Mouse (Mus musculus) kidney, embryonic 16.5 days (tissue): ENCODE results near the gene Ispd. TPM values are rescaled to one million over a fixed set of nuclear protein-coding genes. Genes with fewer than 3 reads are reported as not detected.
A peak's percentile ranks its signal among the peaks of the same experiment; 100 is the strongest.

Experiments used
- ATAC-seq: fragments of 200-750 bp; cut with Nextera tagmentation; 2 replicates; pipeline ENCODE4 v1.8.0; 2017; ENCODE audit warnings: moderate TSS enrichment; ENCODE audit not compliant: low FRiP score, low TSS enrichment
- H3K27ac ChIP-seq: fragments of 300-500 bp; sonication (generic); 2 replicates; pipeline ENCODE4 v1.5.1; 2014; ENCODE audit warnings: low read length
- H3K27me3 ChIP-seq: fragments of 300-500 bp; sonication (generic); 2 replicates; pipeline ENCODE4 v1.6.1; 2014; ENCODE audit warnings: low read length, control low read depth, mixed read lengths; ENCODE audit not compliant: insufficient read depth
- H3K36me3 ChIP-seq: fragments of 300-500 bp; sonication (generic); 2 replicates; pipeline ENCODE4 v1.6.1; 2014; ENCODE audit warnings: low read length, control low read depth, mixed read lengths; ENCODE audit not compliant: insufficient read depth
- H3K4me1 ChIP-seq: fragments of 300-500 bp; sonication (generic); 2 replicates; pipeline ENCODE4 v1.6.1; 2014; ENCODE audit warnings: low read length, control low read depth, mixed read lengths; ENCODE audit not compliant: insufficient read depth
- H3K4me2 ChIP-seq: fragments of 300-500 bp; sonication (generic); replicated peaks from 2 replicates; pipeline ENCODE4 v1.6.1; 2014; ENCODE audit warnings: low read depth, low read length
- H3K4me3 ChIP-seq: fragments of 300-500 bp; sonication (generic); 2 replicates; pipeline ENCODE4 v1.5.1; 2014; ENCODE audit warnings: mild to moderate bottlenecking, low read length
- H3K9ac ChIP-seq: fragments of 300-500 bp; sonication (generic); replicated peaks from 2 replicates; pipeline ENCODE4 v1.6.1; 2014; ENCODE audit warnings: low read length
- H3K9me3 ChIP-seq: fragments of 300-500 bp; sonication (generic); 2 replicates; pipeline ENCODE4 v1.6.1; 2016; ENCODE audit warnings: low read length, control low read depth
- whole genome bisulfite sequencing: fragments of 180-500 bp; shearing (Covaris S2); extraction: QIAGEN DNeasy Blood & Tissue Kit; methylation state at CpG from one replicate; pipeline ENCODE4 v1.1.7; 2014; 5-methylcytosine and 5-hydroxymethylcytosine counted together
- polyA plus RNA-seq: library from polyadenylated mRNA; unstranded; fragments of >200 nt; fragmentation: Nextera tagmentation; extraction: Ambion mirVana; gene quantifications from 2 replicates; pipeline ENCODE4 v1.2.1, GENCODE M21; 2015

The Ispd gene
- polyA plus RNA-seq, 1 experiment from 2014 or later: 17.2 TPM

- WGBS: 19% methylated on average over 2 of the region's 2 CpGs
- H3K9ac ChIP-seq: no peak overlapping the region
- H3K9me3 ChIP-seq: peaks cover 2% of the 10 kb centered on the region; the same call in 1 of the 2 replicates
- H3K4me3 ChIP-seq: no peak overlapping the region
- no peaks in the 10 kb centered on the region for H3K36me3 ChIP-seq
- no peak overlapping the region for H3K4me2 ChIP-seq
- no peaks in the 10 kb centered on the region for H3K27me3 ChIP-seq
- ATAC-seq: no peak
- H3K27ac ChIP-seq: no peak overlapping the region
- no peaks in the 10 kb centered on the region for H3K4me1 ChIP-seq
Observed at GRCm38 (mm10) chr12:36483346-36483745, 102.1 kb downstream of the Ispd start.

GRCm38 (mm10) chr12:36497565-36497964, 116.3 kb downstream of the Ispd start:
- no peak overlapping the region for H3K27ac ChIP-seq
- no peaks in the 10 kb centered on the region for H3K9me3 ChIP-seq
- WGBS: 67% methylated on average over 3 of the region's 3 CpGs
- H3K36me3 ChIP-seq: no peaks in the 10 kb centered on the region
- H3K4me3 ChIP-seq: no peak overlapping the region
- no peak overlapping the region for H3K4me2 ChIP-seq
- ATAC-seq: peak; percentile 71
- H3K9ac ChIP-seq: no peak overlapping the region
- H3K27me3 ChIP-seq: no peaks in the 10 kb centered on the region
- no peaks in the 10 kb centered on the region for H3K4me1 ChIP-seq

- no peaks in the 10 kb centered on the region for H3K4me1 ChIP-seq
- WGBS: 92% methylated on average over 7 of the region's 7 CpGs
- no peaks in the 10 kb centered on the region for H3K36me3 ChIP-seq
- H3K27ac ChIP-seq: no peak overlapping the region
- no peaks in the 10 kb centered on the region for H3K9me3 ChIP-seq
- no peak for ATAC-seq
- no peak overlapping the region for H3K9ac ChIP-seq
- no peaks in the 10 kb centered on the region for H3K27me3 ChIP-seq
- H3K4me3 ChIP-seq: no peak overlapping the region
- H3K4me2 ChIP-seq: no peak overlapping the region
Observed at GRCm38 (mm10) chr12:36507111-36507903, 126.1 kb downstream of the Ispd start.

GRCm38 (mm10) chr12:36509954-36510642, 128.8 kb downstream of the Ispd start:
- 50% methylated on average over 10 of the region's 10 CpGs for WGBS
- H3K4me2 ChIP-seq: no peak overlapping the region
- no peaks in the 10 kb centered on the region for H3K27me3 ChIP-seq
- peak overlapping the region; percentile 80 for H3K27ac ChIP-seq
- peak; percentile 84 for ATAC-seq
- H3K9ac ChIP-seq: no peak overlapping the region; the same call in 1 of the 2 replicates
- H3K4me1 ChIP-seq: 0 out of 2 replicates have a peak, but pooled peaks cover 2% of the 10 kb centered on the region
- no peaks in the 10 kb centered on the region for H3K9me3 ChIP-seq
- no peaks in the 10 kb centered on the region for H3K36me3 ChIP-seq
- no peak overlapping the region for H3K4me3 ChIP-seq

GRCm38 (mm10) chr12:36521774-36522173, 140.5 kb downstream of the Ispd start:
- no peak overlapping the region for H3K27ac ChIP-seq
- no peaks in the 10 kb centered on the region for H3K9me3 ChIP-seq
- H3K27me3 ChIP-seq: no peaks in the 10 kb centered on the region
- 85% methylated on average over 2 of the region's 2 CpGs for WGBS
- no peaks in the 10 kb centered on the region for H3K4me1 ChIP-seq
- no peak overlapping the region for H3K4me3 ChIP-seq
- H3K9ac ChIP-seq: no peak overlapping the region
- H3K4me2 ChIP-seq: no peak overlapping the region
- ATAC-seq: no peak
- no peaks in the 10 kb centered on the region for H3K36me3 ChIP-seq

- Histone ChIP-seq H3K36me3 (no peaks in the 10 kb centered on the region), H3K27ac (no peak overlapping the region), H3K9me3 (no peaks in the 10 kb centered on the region), H3K4me1 (no peaks in the 10 kb centered on the region), H3K9ac (no peak overlapping the region), H3K27me3 (no peaks in the 10 kb centered on the region), H3K4me3 (no peak overlapping the region), H3K4me2 (no peak overlapping the region)
- WGBS: 89% methylated on average over 2 of the region's 2 CpGs
- ATAC-seq: no peak
Observed at GRCm38 (mm10) chr12:36523515-36523914, 142.3 kb downstream of the Ispd start.

- no peaks in the 10 kb centered on the region for H3K36me3 ChIP-seq
- H3K27me3 ChIP-seq: no peaks in the 10 kb centered on the region
- H3K4me1 ChIP-seq: no peaks in the 10 kb centered on the region
- no peak overlapping the region for H3K4me3 ChIP-seq
- 56% methylated on average over 2 of the region's 2 CpGs for WGBS
- peak; percentile 72; the same call in 1 of the 2 replicates for ATAC-seq
- H3K9me3 ChIP-seq: no peaks in the 10 kb centered on the region
- no peak overlapping the region for H3K4me2 ChIP-seq
- H3K9ac ChIP-seq: no peak overlapping the region
- peak overlapping the region; percentile 32; the same call in 1 of the 2 replicates for H3K27ac ChIP-seq
Observed at GRCm38 (mm10) chr12:36530920-36531319, 149.7 kb downstream of the Ispd start.

- 44% methylated on average over 4 of the region's 4 CpGs for whole genome bisulfite sequencing
- H3K27ac ChIP-seq: no peak overlapping the region
- H3K36me3 ChIP-seq: no peaks in the 10 kb centered on the region
- no peaks in the 10 kb centered on the region for H3K9me3 ChIP-seq
- ATAC-seq: peak; percentile 88
- H3K4me3 ChIP-seq: no peak overlapping the region
- no peak overlapping the region for H3K9ac ChIP-seq
- H3K4me1 ChIP-seq: no peaks in the 10 kb centered on the region
- no peaks in the 10 kb centered on the region for H3K27me3 ChIP-seq
- H3K4me2 ChIP-seq: no peak overlapping the region
Observed at GRCm38 (mm10) chr12:36531421-36532072, 150.3 kb downstream of the Ispd start.

GRCm38 (mm10) chr12:36532525-36532924, 151.3 kb downstream of the Ispd start:
- H3K4me3 ChIP-seq: no peak overlapping the region
- H3K27me3 ChIP-seq: no peaks in the 10 kb centered on the region
- H3K9ac ChIP-seq: no peak overlapping the region
- H3K27ac ChIP-seq: no peak overlapping the region
- no peaks in the 10 kb centered on the region for H3K9me3 ChIP-seq
- no peaks in the 10 kb centered on the region for H3K4me1 ChIP-seq
- no peaks in the 10 kb centered on the region for H3K36me3 ChIP-seq
- peak; percentile 72; the same call in 1 of the 2 replicates for ATAC-seq
- WGBS: 59% methylated on average over 3 of the region's 3 CpGs
- H3K4me2 ChIP-seq: no peak overlapping the region
